Mouse (Mus musculus): Measurements from ENCODE around the gene G6pc3. TPM values are rescaled to one million over a fixed set of nuclear protein-coding genes. Genes with fewer than 3 reads are reported as not detected.

G6pc3 gene
- polyA plus RNA-seq, 1 experiment from 2014 or later, result 17.7 TPM

DNA sequence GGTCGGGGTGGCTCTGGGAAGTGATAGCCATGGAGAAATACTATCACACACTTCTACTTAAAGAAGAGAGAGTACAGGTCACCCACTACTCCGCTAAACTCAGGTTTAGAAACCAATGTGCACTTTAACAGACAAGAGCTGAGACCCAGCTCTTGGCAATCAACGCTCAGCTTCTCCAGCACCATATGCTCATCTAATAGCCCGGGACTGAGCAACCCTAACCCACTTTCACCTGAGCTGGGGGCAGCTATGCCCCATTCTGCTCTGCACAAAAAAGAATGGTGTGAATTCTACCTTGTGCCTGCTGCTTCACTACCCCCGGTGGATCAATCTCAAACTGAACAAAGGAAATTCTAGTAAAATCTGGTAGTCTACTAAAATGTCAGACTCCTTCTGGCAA, 21.9 kb upstream of the G6pc3 start:
- Histone ChIP-seq H3K36me3 (ENCODE audit: inconsistent target) (peaks cover 62% of the 10 kb centered on the region), H3K4me3 (ENCODE audit: inconsistent target) (no peak overlapping the region)
- 100% methylated on average over 5 of the region's 5 CpGs for WGBS (ENCODE audit: missing documents)

DNA sequence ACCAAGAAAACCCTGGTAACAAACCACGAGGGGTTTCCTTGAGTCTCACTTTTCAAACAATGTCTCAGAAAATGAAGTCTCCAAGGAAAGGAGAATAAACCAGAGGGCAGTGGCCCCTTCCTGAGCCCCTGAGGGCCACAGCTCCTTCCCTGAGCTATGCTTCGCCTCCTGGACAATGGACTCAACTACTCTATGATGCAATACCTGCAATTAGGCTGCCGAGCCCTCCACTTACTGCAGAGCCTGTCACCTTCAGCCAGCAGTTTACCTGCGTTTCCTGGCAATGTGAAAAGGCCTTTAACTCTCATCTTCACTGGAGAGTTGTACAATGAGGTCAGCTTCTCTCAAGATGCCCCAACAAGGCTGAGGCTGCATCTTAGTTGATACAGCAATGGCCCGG, 20.7 kb upstream of the G6pc3 start:
- Histone ChIP-seq H3K4me3 (ENCODE audit: inconsistent target) (no peak overlapping the region), H3K27ac (no peak overlapping the region), H3K79me2 (ENCODE audit: inconsistent target) (peaks cover 68% of the 10 kb centered on the region), H3K36me3 (ENCODE audit: inconsistent target) (peaks cover 51% of the 10 kb centered on the region)
- WGBS (ENCODE audit: missing documents), result 73% methylated on average over 5 of the region's 5 CpGs

More for the DNA sequence above, 21.9 kb upstream of the G6pc3 start:
- H3K27ac ChIP-seq, result no peak overlapping the region
- peaks cover 57% of the 10 kb centered on the region for H3K79me2 ChIP-seq (ENCODE audit: inconsistent target)

DNA sequence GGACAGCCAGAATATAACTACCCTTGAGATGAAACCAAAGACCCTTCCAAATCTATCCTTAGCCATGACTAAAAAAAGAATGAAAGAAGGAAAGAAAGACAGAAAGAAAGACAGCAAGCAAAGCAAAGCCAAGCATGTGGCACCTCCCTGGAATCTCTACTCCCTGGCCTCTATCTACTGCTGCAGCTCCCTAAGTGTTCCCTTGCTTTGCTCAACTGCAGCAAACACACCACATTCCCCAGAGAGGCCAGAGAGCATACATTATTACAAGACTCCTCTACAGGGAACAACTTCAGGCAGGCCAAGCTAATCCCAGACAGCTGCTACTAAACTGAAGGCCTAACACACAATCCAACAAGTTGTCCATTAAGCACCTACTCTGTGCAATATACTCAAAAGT, 9.6 kb upstream of the G6pc3 start:
- H3K4me3 ChIP-seq (ENCODE audit: inconsistent target), result no peak overlapping the region
- H3K36me3 ChIP-seq (ENCODE audit: inconsistent target), result peaks cover 46% of the 10 kb centered on the region
- no peak overlapping the region for H3K27ac ChIP-seq
- peaks cover 99% of the 10 kb centered on the region for H3K79me2 ChIP-seq (ENCODE audit: inconsistent target)

GRCm38 (mm10) chr11:102184253-102184645, 5.2 kb upstream of the G6pc3 start:
- peaks cover 55% of the 10 kb centered on the region for H3K79me2 ChIP-seq (ENCODE audit: inconsistent target)
- peaks cover 27% of the 10 kb centered on the region for H3K36me3 ChIP-seq (ENCODE audit: inconsistent target)
- WGBS (ENCODE audit: missing documents), result 10% methylated on average over 7 of the region's 7 CpGs
- H3K4me3 ChIP-seq (ENCODE audit: inconsistent target), result peak overlapping the region; percentile 96
- peak overlapping the region; percentile 59 for H3K27ac ChIP-seq

DNA sequence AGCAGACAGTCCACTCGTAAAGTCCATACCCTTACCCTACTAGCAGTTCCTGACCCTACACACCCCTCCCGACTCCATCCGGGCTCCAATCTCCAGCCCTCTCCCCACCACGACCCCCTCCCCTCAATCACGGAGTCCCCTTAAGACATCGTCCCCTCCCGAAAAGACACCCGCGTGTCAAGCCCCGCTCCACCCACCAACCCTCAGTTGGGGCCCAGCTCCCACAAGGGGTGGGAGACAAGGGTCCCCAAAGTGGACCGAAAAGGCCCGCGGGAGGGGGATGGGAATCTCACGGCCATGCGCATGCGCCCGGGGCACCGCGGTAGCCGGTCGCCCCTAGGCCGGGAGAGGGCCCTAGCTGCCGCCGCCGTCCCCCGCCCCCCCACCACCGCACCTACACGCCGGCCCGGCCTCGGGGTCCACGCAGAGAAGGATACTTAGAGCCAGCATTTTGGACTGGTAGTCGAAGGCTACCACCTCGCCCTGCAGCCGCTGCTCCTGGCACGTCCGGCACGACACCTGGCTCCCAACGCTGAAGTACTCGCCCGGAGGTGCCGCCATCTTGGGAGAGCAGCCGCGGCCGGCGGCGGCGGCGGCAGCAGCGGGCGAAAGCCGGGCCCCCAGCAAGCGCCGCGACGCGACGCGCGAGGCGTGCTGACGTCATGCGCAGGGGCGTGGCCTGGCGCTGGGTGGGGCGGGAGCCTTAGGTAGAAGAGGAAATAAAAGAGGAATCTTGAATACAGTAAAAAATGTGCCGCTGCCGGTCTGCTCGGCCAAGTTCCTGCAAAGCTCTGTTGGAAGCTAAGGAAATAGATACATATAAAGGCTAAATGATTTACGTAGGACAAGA, 4.5 kb upstream of the G6pc3 start, which contains the start of gene Lsm12:
Gene Lsm12, minus strand, starts transcription at position 651 of the 850 bp plus-strand sequence.
- WGBS (ENCODE audit: missing documents), result under 1% methylated on average over 70 of the region's 70 CpGs

GRCm38 (mm10) chr11:102185677-102186076, 3.7 kb upstream of the G6pc3 start:
- H3K79me2 ChIP-seq (ENCODE audit: inconsistent target), result peaks cover 41% of the 10 kb centered on the region
- H3K36me3 ChIP-seq (ENCODE audit: inconsistent target), result peaks cover 12% of the 10 kb centered on the region
- H3K27ac ChIP-seq, result peak overlapping the region; percentile 49
- H3K4me3 ChIP-seq (ENCODE audit: inconsistent target), result peak overlapping the region; percentile 96
- 65% methylated on average over 3 of the region's 3 CpGs for WGBS (ENCODE audit: missing documents)

More for the DNA sequence above, 4.5 kb upstream of the G6pc3 start, which contains the start of gene Lsm12:
- Histone ChIP-seq H3K79me2 (ENCODE audit: inconsistent target) (peaks cover 49% of the 10 kb centered on the region), H3K36me3 (ENCODE audit: inconsistent target) (peaks cover 20% of the 10 kb centered on the region), H3K27ac (peak within 1 kb of the TSS; percentile 59), H3K4me3 (ENCODE audit: inconsistent target) (peak within 1 kb of the TSS; percentile 96)

DNA sequence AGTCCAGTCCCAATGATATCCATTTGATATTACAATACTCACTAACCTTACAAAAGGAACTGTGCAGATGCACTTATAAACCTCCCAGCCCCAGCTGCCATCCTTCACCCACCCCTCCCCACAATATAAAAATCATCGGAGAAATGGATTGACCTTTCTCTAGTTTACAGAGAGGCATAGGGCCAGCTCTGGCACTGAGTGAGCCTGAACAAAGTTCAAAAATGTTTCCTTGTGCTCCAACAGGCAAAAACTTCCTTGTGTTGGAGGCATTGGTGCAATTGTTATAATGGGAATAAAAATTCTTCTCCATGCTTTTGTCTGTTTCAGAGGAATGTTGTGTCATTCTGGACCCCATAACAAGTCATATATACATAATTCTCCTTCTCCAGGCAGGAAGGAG, 3.2 kb upstream of the G6pc3 start:
- Histone ChIP-seq H3K4me3 (ENCODE audit: inconsistent target) (no peak overlapping the region), H3K79me2 (ENCODE audit: inconsistent target) (peaks cover 35% of the 10 kb centered on the region), H3K27ac (no peak overlapping the region), H3K36me3 (ENCODE audit: inconsistent target) (peaks cover 7% of the 10 kb centered on the region; the same call in 1 of the 2 replicates)
- no CpG with 5 or more reads among the region's 1 CpGs for whole genome bisulfite sequencing (ENCODE audit: missing documents)

DNA sequence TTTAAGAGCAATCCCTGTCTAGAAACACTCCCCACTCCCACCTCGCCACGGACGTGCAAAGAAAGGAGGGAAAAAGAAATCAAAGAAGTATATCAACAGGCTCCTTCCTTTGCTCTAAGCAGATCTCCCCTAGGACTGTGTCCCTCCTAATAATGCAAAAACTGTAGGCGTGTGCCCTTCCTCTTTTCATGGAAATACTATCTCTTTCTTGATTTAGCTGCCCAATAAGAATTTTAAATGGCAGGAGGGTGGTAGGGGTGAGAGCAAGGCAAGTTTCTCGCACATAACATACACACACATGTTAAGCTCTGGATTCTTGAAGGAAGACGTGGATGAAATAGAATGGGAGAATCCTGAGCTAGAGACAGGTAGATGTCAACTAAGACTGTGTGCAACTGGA, 440 bp upstream of the G6pc3 start:
- peak overlapping the region; percentile 50 for H3K27ac ChIP-seq
- H3K79me2 ChIP-seq (ENCODE audit: inconsistent target), result peaks cover 8% of the 10 kb centered on the region
- peaks cover 6% of the 10 kb centered on the region; the same call in 1 of the 2 replicates for H3K36me3 ChIP-seq (ENCODE audit: inconsistent target)
- H3K4me3 ChIP-seq (ENCODE audit: inconsistent target), result peak overlapping the region; percentile 92
- 57% methylated on average over 6 of the region's 6 CpGs for WGBS (ENCODE audit: missing documents)

DNA sequence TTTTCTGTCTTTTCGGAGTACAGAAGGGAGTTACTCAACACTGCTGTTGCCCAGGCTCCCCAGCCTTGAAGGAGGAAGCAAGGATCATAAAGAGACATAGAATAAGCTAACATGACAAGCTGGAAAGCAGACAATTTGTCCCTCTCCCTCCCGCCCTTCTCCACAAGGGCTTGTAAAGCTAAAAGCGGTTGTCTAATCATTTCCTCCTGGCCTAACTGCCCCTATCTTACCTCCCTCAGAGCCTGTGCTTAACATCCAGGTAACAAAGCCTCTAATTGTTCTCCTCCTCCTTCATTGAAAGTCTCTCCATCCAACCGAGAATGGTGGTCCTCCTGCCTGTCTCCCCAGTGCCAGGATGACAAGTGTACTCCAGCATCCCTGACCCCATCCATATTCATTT, 1.4 kb downstream of the G6pc3 start:
- H3K79me2 ChIP-seq (ENCODE audit: inconsistent target), result no peaks in the 10 kb centered on the region
- H3K36me3 ChIP-seq (ENCODE audit: inconsistent target), result peaks cover 17% of the 10 kb centered on the region; the same call in 1 of the 2 replicates
- peak overlapping the region; percentile 92; the same call in 1 of the 2 replicates for H3K4me3 ChIP-seq (ENCODE audit: inconsistent target)
- 7% methylated on average over 4 of the region's 4 CpGs for WGBS (ENCODE audit: missing documents)
- H3K27ac ChIP-seq, result peak overlapping the region; percentile 63

DNA sequence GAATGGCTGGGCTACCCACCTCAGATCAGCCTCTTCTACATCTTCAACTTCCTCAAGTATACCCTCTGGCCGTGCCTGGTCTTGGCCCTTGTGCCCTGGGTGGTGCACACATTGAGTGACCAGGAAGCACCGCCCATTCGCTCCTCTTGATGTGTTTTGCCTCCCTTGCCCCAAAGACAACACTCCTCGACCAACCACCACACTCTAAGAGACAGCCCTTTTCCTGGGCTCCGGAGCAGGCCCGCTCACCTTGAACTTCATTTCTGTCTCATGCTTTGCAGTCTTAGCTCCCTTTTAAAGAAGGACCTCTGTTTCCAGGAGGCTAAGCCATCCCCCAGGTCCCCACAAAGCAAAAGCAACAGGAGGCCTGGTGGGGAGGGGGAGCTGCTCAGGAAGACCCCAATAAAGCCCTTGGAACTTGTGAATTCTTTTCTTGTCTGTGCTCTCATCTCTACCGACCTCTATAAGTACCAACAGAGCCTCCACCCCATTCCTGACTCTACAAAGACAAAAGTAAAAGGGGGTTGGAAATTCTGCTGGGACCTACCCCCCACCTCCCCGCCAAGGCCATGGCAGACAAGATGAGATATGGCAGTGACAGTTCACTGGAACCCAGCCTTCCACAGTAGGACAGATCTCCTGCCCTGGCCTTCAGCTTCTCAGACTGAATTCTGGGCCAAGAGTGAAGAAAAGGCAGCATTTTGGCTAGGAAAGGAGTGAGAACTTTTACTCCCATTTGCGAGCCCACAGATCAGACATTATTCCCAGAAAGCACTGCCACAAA, 4.4 kb downstream of the G6pc3 start:
- WGBS (ENCODE audit: missing documents), result 91% methylated on average over 9 of the region's 9 CpGs
- Histone ChIP-seq H3K79me2 (ENCODE audit: inconsistent target) (no peaks in the 10 kb centered on the region), H3K4me3 (ENCODE audit: inconsistent target) (no peak overlapping the region), H3K36me3 (ENCODE audit: inconsistent target) (peaks cover 47% of the 10 kb centered on the region), H3K27ac (no peak overlapping the region)

GRCm38 (mm10) chr11:102196018-102196797, 6.8 kb downstream of the G6pc3 start:
- 90% methylated on average over 20 of the region's 21 CpGs for WGBS (ENCODE audit: missing documents)
- H3K27ac ChIP-seq, result no peak overlapping the region
- H3K4me3 ChIP-seq (ENCODE audit: inconsistent target), result no peak overlapping the region
- H3K36me3 ChIP-seq (ENCODE audit: inconsistent target), result peaks cover 71% of the 10 kb centered on the region
- no peaks in the 10 kb centered on the region for H3K79me2 ChIP-seq (ENCODE audit: inconsistent target)

DNA sequence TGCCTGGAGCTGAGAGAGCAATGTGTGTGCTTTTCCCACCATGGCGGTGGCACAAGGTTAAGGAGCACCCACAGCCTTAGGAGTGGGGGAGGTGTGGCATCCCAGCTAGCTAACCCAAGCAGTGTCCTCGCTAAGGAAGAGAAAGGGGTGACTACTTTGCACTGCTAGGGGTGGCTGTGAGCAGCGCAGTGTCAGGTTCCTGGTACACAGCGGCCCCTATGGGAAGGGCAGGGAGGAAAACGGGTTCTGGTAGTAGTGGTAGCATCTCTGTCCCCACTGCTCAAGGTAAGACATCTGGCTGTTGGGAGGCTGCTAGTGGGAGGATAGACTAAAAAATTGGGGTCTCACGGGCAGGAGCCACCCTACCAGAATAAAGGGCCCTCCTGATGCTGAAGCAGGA, 8.8 kb downstream of the G6pc3 start:
- 84% methylated on average over 6 of the region's 6 CpGs for WGBS (ENCODE audit: missing documents)
- Histone ChIP-seq H3K79me2 (ENCODE audit: inconsistent target) (no peaks in the 10 kb centered on the region), H3K4me3 (ENCODE audit: inconsistent target) (no peak overlapping the region), H3K36me3 (ENCODE audit: inconsistent target) (peaks cover 90% of the 10 kb centered on the region), H3K27ac (no peak overlapping the region)

DNA sequence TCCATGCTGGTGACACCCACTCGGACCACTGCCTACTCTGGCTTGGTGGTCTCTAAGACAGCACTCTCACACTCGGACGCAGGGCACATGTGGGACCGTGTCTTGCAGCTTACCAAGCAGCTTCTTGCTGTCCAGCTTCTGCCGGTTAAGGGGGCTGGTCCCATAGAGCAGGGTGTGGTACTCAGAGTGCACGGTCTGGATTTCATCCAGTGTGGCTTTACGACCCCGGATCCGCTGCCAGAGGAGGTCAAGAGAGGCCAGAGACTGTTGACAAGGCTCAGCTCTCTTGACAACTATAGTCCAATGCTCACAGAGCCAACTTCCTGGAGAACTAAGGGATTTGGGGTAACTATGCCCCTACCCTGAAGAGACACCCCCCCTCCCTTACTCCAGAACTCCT, 10.4 kb downstream of the G6pc3 start:
- Histone ChIP-seq H3K79me2 (ENCODE audit: inconsistent target) (no peaks in the 10 kb centered on the region), H3K4me3 (ENCODE audit: inconsistent target) (no peak overlapping the region), H3K27ac (no peak overlapping the region), H3K36me3 (ENCODE audit: inconsistent target) (peaks cover 98% of the 10 kb centered on the region)
- WGBS (ENCODE audit: missing documents), result 98% methylated on average over 9 of the region's 9 CpGs

- peaks cover 96% of the 10 kb centered on the region for H3K36me3 ChIP-seq (ENCODE audit: inconsistent target)
- WGBS (ENCODE audit: missing documents), result 84% methylated on average over 10 of the region's 12 CpGs
- no peak overlapping the region for H3K27ac ChIP-seq
- H3K4me3 ChIP-seq (ENCODE audit: inconsistent target), result no peak overlapping the region
- no peaks in the 10 kb centered on the region for H3K79me2 ChIP-seq (ENCODE audit: inconsistent target)
Observed at GRCm38 (mm10) chr11:102201408-102201821, 12.0 kb downstream of the G6pc3 start.
